Mouse (Mus musculus): ENCODE data around the gene Ubxn7.
"Not testable (repeated sequence)": the region's sequence is repeated elsewhere in the genome, so short reads cannot be mapped to it uniquely, and the experiment has no call there.

The Ubxn7 gene

DNA sequence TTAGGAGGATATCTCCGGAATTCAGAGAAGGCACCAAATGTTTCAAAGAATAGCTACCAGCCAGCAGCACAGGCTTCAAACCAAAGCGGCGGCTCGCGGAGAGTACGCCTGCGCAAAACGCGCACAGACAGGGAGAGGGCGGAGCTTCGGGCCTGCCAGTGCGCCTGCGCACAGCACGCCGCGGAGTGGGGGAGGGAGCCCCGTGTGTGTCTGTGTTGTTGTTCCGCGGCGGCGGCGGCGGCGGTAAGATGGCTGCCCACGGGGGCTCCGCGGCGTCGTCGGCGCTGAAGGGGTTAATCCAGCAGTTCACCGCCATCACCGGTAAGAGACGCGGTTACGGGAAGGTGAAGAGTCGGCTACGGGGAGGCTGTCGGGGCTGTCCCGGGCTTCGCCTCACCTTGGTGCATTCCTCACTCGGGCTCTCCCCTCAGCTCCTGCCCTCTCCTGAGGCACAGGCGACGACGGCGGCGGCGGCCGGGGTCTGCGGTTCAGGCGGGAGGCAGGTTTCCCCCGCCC lies at the start of gene Ubxn7:
Ubxn7 (plus strand) TSS at position 218 of the 516 bp plus-strand sequence.
- DNase-seq: peak; percentile 98

DNA sequence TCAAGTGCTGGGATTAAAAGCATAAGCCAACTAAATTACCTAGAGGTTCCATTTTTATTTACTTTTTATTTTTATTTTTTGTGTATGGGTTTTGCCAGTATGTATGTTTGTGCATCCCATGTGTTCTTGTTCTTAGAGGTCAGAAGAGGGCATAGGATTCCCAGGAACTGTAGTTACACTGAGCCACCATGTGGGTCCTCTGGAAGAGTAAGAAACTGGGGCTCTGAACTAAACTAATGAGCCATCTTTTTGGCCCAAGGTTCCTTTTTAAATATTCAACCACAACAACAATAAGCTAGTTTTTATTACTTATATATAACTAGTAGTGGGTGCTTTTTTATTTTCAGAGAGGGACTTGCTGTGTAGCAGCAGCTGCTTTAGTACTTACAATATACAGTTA lies 49.4 kb upstream of the Ubxn7 start:
- no peak for DNase-seq

DNA sequence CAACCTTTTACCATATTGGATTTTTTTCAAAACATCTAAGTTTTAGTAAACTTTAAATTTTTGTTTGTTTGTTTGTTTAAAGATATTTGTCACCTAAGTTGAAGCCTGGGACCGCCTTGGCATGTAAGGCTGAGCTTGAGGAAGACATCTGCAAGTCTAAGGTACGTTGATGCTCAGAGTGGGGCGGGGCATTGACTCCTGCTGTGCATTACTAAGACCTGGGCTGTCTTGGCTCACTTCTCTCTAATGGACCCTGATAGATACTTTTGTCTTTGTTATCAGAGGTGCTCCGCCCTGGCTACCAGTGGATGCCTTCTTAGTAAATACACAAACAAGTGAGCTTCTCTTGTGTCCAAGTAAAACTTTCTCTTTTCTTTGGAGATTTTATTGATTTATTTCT lies 40.2 kb upstream of the Ubxn7 start:
- no peak for DNase-seq

DNA sequence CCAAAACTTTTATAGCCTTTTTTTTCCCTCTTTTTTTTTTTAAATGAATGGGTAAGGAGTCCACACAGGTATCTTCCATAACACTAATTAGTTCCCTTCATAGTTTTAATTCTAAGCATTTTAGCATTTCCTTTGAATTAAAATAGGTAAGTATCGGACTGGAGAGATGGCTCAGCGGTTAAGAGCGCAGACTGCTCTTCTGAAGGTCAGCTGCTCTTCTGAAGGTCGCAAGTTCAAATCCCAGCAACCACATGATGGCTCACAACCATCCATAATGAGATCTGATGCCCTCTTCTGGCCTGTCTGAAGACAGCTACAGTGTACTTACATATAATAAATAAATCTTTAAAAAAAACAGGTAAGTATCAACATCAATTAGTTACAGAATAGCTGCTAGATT lies 32.4 kb upstream of the Ubxn7 start:
- not testable (repeated sequence) for DNase-seq

DNA sequence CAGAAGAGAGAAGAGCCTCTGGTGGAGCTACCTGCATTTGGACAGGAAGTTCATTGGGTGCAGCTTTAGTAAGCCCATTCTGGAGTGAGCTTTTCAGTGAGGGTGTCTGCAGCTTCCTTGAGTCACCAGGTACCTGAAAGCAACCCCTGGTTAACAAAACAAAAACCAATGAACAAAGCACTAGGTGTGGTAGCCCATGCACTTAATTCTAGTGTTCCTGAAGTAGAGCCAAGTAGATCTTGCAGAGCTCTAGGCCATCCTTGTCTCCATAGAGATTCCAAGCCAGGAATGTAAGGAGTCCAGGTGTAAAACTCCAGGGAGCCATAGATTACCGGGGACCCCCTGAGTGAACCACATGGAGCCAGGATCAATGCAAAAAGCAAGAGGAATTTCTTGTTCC lies 29.0 kb upstream of the Ubxn7 start:
- no peak for DNase-seq

GRCm38 (mm10) chr16:32303886-32304285 lies 28.2 kb upstream of the Ubxn7 start:
- DNase-seq: no peak

GRCm38 (mm10) chr16:32311970-32312369 lies 20.1 kb upstream of the Ubxn7 start:
- DNase-seq: no peak

- no peak for DNase-seq
These were observed 19.7 kb upstream of the Ubxn7 start for GRCm38 (mm10) chr16:32312386-32312785.

- DNase-seq: no peak
These were observed 19.2 kb upstream of the Ubxn7 start for GRCm38 (mm10) chr16:32312859-32313258.

DNA sequence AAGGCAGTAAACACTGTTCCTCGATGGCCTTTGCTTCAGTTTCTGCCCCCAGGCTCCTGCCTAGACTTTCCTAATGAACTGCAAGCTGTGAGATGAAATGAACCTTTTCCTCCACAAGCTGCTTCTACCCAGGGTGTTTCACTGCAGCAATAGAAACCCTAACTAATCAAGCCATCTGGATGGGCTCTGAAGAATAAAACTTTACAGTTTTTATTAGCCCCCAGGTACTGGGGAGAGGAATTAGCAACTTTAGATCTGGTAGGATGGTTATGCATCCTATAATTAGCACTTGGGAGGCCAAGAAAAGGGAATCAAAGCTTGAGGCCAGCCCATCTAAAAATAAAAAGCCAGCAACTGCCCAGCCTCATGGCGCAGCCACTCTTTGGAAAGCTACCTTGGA lies 15.5 kb upstream of the Ubxn7 start:
- DNase-seq: no peak

DNA sequence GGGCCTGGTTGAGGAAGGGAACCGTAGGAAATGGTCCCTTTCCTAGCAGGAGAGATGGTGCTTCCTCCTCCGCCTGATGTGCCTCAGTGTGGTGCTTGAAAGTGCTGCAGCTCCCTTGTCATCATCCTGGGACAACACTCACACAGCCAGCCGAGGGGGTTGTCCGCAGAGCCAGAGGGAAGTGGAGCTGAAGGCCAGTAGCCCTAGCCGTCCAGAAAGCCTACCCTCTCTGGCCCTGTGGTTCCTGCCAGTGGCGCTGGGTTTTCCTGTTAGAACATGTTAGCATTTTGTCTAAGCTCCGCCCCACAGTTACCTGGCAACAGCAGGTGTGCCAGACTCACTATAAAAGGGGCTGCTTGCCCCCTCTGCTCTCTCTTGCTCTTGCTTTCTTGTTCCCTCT lies 8.1 kb upstream of the Ubxn7 start:
- no peak for DNase-seq

DNA sequence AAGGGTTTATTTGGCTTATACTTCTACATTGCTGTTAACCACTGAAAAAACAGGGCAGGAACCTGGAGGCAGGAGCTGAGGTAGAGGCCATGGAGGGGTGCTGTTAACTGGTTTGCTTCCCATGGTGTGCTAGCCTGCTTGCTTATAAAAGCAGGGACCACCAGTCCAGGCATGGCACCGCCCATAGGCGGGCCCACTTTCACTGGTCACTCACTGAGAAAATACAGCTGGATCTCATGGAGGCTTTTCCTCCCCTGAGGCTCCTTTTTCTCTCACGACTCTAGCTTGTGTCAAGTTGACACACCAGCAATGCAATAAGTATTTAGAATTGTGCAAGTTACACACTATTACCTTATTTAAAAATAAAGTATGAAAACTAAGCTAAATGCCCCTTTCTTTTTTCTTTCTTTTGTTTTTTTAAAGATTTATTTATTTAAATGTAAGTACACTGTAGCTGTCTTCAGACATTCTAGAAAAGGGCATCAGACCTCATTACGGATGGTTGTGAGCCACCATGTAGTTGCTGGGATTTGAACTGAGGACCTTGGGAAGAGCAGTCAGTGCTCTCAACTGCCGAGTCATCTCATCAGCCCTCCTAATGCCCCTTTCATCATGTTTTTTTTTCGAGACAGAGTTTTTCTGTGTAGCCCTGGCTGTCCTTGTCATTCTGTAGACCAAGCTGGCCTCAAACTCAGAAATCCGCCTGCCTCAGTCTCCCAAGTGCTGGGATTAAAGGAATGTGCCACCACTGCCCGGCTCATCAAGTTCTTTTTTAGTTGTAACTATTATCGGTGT lies 984 bp upstream of the Ubxn7 start:
- DNase-seq: no peak

- DNase-seq: peak; percentile 43
These were observed 777 bp downstream of the Ubxn7 start for GRCm38 (mm10) chr16:32332556-32333511.

DNA sequence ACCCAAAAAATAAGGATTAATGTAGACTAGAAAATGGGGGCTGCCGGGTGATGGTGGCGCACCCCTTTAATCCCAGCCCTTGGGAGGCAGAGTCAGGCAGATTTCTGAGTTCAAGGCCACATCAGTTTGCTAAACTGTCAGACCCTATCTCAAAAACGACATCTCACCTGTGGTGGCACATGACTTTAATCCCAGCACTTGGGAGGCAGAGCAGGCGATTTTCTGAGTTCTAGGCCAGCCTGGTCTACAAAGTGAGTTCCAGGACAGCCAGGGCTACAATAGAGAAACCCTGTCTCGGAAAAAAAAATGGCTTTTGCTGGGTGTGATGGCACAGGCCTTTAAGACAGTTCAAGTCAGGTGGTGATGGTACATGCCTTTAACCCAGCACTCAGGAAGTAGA lies 3.1 kb downstream of the Ubxn7 start:
- no peak for DNase-seq

DNA sequence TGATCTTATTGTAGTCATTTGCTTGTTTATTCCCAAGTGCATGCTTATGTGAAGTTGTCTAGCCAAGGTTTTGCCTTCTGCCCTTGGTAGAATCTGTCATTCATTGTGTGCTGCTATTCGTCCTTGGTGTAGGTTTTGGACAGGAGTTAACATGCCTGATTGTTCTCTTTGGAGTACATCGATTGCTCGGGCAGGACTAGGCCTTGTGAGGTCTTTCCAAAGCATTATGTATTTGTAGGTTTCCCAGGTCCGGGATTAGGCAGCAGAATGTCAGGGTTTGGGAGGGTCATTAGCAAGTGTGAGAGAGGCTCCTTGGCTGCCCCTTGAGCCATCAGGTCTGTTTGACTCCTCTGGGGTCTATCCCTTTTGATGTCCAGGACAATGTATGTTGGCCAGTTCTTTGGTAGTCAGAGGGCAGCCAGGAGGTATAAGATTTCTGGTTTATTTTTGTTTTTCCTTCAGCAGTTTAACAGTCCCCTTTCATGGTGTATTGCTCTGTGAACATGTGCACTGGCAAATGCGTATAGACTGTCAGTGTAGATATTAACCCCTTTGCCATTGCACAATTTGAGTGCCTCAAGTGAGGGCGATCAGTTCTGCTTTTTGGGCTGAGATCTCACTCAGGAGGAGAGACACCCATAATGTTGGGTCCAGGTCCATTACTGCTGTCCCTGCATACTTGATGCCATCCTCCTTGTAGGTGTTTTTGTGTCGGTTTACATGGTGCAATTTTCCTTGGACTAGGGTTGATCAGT lies 4.1 kb downstream of the Ubxn7 start:
- no peak for DNase-seq

- DNase-seq: no peak
These were observed 4.9 kb downstream of the Ubxn7 start for GRCm38 (mm10) chr16:32337001-32337400.

DNA sequence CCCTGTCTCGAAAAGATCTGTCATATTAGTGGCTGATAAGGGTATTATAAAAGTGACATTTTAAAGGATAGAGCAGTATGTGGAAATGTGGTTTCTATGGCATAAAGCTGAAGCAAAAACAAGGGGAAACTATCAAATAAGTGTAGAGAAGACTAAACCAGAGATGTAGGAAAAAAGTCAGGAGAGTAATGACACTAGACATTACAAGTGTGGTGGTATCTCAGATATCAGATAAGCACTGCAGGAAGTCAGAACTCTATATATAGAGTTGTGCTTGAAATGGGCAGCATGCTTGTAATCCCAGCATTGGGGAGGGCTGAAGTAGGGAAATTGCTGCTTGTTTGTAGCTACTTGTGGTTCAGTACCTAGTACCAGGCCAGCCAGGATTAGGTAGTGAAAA lies 8.4 kb downstream of the Ubxn7 start:
- DNase-seq: no peak

DNA sequence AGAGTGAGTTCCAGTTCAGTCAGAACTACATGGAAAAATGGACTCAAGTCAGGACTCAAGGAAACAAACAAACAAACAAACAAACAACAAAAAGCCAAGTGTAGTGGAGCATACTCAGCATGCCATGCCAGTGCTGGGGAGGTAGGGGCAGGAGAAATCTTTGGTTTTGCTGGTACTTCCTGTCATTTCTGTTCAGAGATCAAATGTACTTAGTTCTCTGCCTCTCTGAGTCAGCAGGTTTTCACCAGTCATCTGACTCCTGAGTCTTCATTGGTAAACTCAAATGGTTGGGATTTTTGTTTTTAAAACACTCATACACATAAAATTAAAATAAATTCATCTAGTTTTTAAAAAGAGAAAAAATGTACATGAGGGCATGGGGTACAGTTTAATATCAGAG lies 13.5 kb downstream of the Ubxn7 start:
- DNase-seq: no peak

- no peak for DNase-seq
These were observed 18.7 kb downstream of the Ubxn7 start for GRCm38 (mm10) chr16:32350776-32351175.

DNA sequence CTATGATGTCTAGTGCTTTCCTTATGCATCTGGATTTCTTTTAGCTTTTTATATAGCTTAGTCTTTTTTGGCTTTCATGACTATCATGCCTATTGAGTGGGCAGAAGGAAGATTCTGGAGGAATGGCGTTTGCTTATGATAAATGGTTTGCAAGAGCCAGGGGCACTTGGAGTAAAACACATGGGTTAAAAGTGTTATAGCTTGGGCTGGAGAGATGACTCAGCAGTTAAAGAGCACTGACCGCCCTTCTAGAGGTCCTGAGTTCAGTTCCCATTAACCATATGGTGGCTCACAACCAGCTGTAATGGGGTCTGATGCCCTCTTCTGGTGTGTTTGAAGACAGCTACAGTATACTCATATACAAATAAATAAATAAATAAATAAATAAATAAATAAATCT lies 31.5 kb downstream of the Ubxn7 start:
- DNase-seq: no peak

DNA sequence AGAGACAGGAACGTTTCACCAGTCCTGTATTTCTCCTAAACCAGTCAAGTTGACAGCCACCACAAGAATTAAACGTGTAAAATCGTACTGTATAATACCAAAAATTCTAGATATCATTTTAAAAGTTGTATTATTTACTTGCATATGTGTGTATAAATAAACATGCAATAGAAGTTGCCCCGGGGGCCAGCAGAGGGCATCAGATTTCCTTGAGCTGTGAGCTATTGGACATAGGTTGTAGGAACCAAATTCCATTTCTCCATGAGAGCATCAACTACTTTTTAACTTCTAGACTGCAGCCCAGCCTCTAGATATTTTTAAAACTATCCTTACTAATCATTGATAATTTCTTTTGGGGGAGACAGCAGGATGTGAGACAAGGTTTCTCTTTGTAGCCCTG lies 39.3 kb downstream of the Ubxn7 start:
- DNase-seq: no peak

DNA sequence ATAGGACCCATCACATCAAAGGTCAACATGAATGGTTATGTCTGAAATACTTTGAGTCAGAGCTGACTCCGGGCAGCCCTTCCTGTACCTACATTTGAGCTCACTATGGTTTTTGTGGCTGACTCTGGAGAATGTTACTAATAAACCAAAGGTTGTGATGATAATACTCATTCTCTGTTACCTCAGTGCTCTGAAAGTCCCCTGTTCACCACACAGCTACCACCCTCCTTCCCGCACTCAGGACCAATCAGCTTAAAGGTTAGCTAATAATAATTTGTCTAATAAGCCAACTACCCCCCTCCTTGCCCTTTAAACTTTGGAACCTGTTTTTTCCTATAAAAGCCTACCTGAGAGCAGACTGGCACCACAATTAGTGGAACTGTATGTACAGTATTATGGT lies 47.5 kb downstream of the Ubxn7 start:
- no peak for DNase-seq

GRCm38 (mm10) chr16:32382901-32383300 lies 50.8 kb downstream of the Ubxn7 start:
- DNase-seq: no peak

Data from right cerebral cortex, postnatal 25 days (tissue).